Mouse (Mus musculus) small intestine, adult 2 months (tissue): ENCODE results near the gene Fam210b. TPM values are rescaled to one million over a fixed set of nuclear protein-coding genes. Genes with fewer than 3 reads are reported as not detected.

Experiments used
- H3K27ac ChIP-seq: fragments of 200-500 bp; 2 replicates; pipeline ENCODE4 v1.5.1; 2012; ENCODE audit warnings: low read depth, low read length, control low read depth, inconsistent platforms; ENCODE audit not compliant: insufficient read depth
- H3K27me3 ChIP-seq: fragments of 200-500 bp; 2 replicates; pipeline ENCODE4 v1.6.1; 2012; ENCODE audit warnings: mild to moderate bottlenecking, moderate library complexity, low read length, inconsistent platforms; ENCODE audit not compliant: control insufficient read depth, insufficient read depth
- H3K36me3 ChIP-seq: fragments of 200-500 bp; 2 replicates; pipeline ENCODE4 v1.6.1; 2012; ENCODE audit warnings: mild to moderate bottlenecking, low read length, control low read depth, inconsistent platforms; ENCODE audit not compliant: control insufficient read depth, insufficient read depth
- H3K4me1 ChIP-seq: fragments of 200-500 bp; 2 replicates; pipeline ENCODE4 v1.6.1; 2012; ENCODE audit warnings: low read length, inconsistent platforms, mixed read lengths; ENCODE audit not compliant: control insufficient read depth, insufficient read depth, insufficient read length
- H3K4me3 ChIP-seq: fragments of 200-500 bp; 2 replicates; pipeline ENCODE4 v1.5.1; 2012; ENCODE audit warnings: low read depth, mild to moderate bottlenecking, control low read depth, inconsistent platforms, low read length, moderate library complexity
- CTCF ChIP-seq: fragments of 200-500 bp; IDR thresholded peaks from 2 replicates; pipeline ENCODE4 v1.5.1; 2012; ENCODE audit warnings: low read depth, mild to moderate bottlenecking, control low read depth, inconsistent platforms, low read length, moderate library complexity, mixed read lengths; ENCODE audit not compliant: insufficient replicate concordance, insufficient read length; ENCODE audit errors: extremely low read depth
- POLR2A ChIP-seq: fragments of 200-500 bp; IDR thresholded peaks from 2 replicates; pipeline ENCODE4 v1.6.1; 2012; ENCODE audit warnings: low read depth, mild to moderate bottlenecking, control low read depth, inconsistent platforms, low read length, moderate library complexity
- WGBS: fragments of 180-500 bp; shearing (Covaris S2); methylation state at CpG from one replicate; pipeline ENCODE4 v1.1.7; 2018; 5-methylcytosine and 5-hydroxymethylcytosine counted together
- polyA plus RNA-seq: library from polyadenylated mRNA; depleted of rRNA; stranded (reverse); fragments of >200 nt; gene quantifications from 2 replicates; pipeline ENCODE4 v1.2.3, GENCODE M21; 2012; rRNA removed

The Fam210b gene
- polyA plus RNA-seq, 1 experiment: 22.7 TPM

DNA sequence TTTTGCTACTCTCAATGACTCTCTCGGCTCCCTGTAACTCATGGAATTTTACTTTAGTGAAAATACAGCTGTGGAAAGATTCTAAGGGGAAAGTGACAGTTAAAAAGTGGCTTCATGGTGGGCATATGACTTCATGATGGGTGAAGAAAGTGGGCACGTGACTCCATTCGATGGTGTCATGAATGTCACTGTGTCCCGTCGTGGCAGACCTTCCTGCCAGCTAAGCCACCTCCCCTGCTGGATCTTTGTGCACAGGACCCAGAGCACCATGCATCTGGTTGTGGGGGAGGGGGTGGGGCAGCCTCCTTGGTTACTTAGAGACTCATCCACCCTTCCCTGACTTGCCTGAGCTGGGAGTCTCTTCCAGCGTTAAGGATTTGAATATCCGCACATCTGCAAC, 58.9 kb downstream of the Fam210b start:
- WGBS: 56% methylated on average over 7 of the region's 7 CpGs
- H3K4me1 ChIP-seq: peaks cover 3% of the 10 kb centered on the region; the same call in 1 of the 2 replicates
- TF ChIP-seq POLR2A (no peak), CTCF (no peak)
- H3K27ac ChIP-seq: no peak overlapping the region
- no peaks in the 10 kb centered on the region for H3K27me3 ChIP-seq
- H3K36me3 ChIP-seq: no peaks in the 10 kb centered on the region
- H3K4me3 ChIP-seq: no peak overlapping the region

- 61% methylated on average over 3 of the region's 3 CpGs for WGBS
- no peaks in the 10 kb centered on the region for H3K27me3 ChIP-seq
- no peak overlapping the region for H3K27ac ChIP-seq
- no peak overlapping the region for H3K4me3 ChIP-seq
- H3K36me3 ChIP-seq: no peaks in the 10 kb centered on the region
- H3K4me1 ChIP-seq: no peaks in the 10 kb centered on the region; the same call in 1 of the 2 replicates
- TF ChIP-seq POLR2A (no peak), CTCF (no peak)
Measured at GRCm38 (mm10) chr2:172405011-172405410, 59.6 kb downstream of the Fam210b start.

Other genes with a start within 250 kb of the Fam210b start
- gene Mc3r, start 97.1 kb upstream of the Fam210b start, polyA plus RNA-seq: not detected in 2 replicates
- gene Aurka, start 25.0 kb downstream of the Fam210b start, polyA plus RNA-seq: 4.4 and 9.9 TPM in 2 replicates
- 12.2 and 20.9 TPM in 2 replicates for gene Cstf1, start 25.1 kb downstream of the Fam210b start, polyA plus RNA-seq
- gene Cass4, start 48.2 kb downstream of the Fam210b start, polyA plus RNA-seq: 0.37 and 0.61 TPM in 2 replicates
- gene Rtf2, start 95.0 kb downstream of the Fam210b start, polyA plus RNA-seq: 16.2 and 35.9 TPM in 2 replicates
- not detected in 2 replicates for gene Gcnt7, start 113.0 kb downstream of the Fam210b start, polyA plus RNA-seq
- gene Fam209, start 127.0 kb downstream of the Fam210b start, polyA plus RNA-seq: not detected in 2 replicates
- gene Tfap2c, start 204.0 kb downstream of the Fam210b start, polyA plus RNA-seq: not detected in 2 replicates